ENCODE assay signal across 27 mouse cellular contexts in genomic region chr11:70463970-70464369, GRCm38 (mm10). TPM values are rescaled to one million over a fixed set of nuclear protein-coding genes. Genes with fewer than 3 reads are reported as not detected.
DNase-seq lines count a peak whose midpoint lies in the region; ATAC-seq lines count a peak whose summit lies in the region.
"Had no signal": no experiment of that assay in that cellular context is flagged by ENCODE, and none has a peak within 500 bp of the region (broad histone marks: within the 10 kb centered on the region; RNA-seq: fewer than 3 reads in every experiment).

No protein-coding gene starts in this region.

- no peak overlapping the region for H3K4me3 ChIP-seq in embryonic facial prominence, embryonic 12.5 days
- H3K4me3 ChIP-seq in embryonic facial prominence, embryonic 10.5 days: no peak overlapping the region
- no peak overlapping the region for H3K4me3 ChIP-seq in kidney, embryonic 16.5 days (ENCODE audit: low read length)
- no peak overlapping the region for H3K4me3 ChIP-seq in liver, embryonic 12.5 days
- H3K4me3 ChIP-seq in liver, embryonic 11.5 days (ENCODE audit: low read depth, low read length): no peak overlapping the region
- H3K4me3 ChIP-seq: embryonic facial prominence, embryonic 15.5 days; erythroblast, embryonic 14.5 days; forebrain, embryonic 10.5 days; forebrain, embryonic 12.5 days had no signal

- DNase-seq in embryonic facial prominence, embryonic 10.5 days (ENCODE audit: low spot score): no peak
- DNase-seq in kidney, adult 18-20 months: no peak
- no peak for DNase-seq in liver, embryonic 11.5 days (ENCODE audit: low spot score)
- DNase-seq: adrenal gland, adult 8-10 months; adrenal gland, postnatal 14 days; adrenal gland, postnatal 36 days; B cell, adult 2 months; cerebellum, adult 11-12 months; cerebellum, adult 2 months; cerebellum, adult 9-10 months; cerebellum, postnatal 10 days; cerebellum, postnatal 25 days had no signal

- WGBS in embryonic facial prominence, embryonic 12.5 days: 77% methylated on average over 5 of the region's 5 CpGs
- 68% methylated on average over 5 of the region's 5 CpGs for WGBS in embryonic facial prominence, embryonic 10.5 days
- 73% methylated on average over 5 of the region's 5 CpGs for WGBS in kidney, embryonic 16.5 days
- WGBS in liver, embryonic 12.5 days (ENCODE audit: insufficient replicate concordance): 56% methylated on average over 5 of the region's 5 CpGs
- WGBS in liver, embryonic 11.5 days: 76% methylated on average over 5 of the region's 5 CpGs

- peaks cover 67% of the 10 kb centered on the region for H3K27me3 ChIP-seq in embryonic facial prominence, embryonic 12.5 days
- peaks cover 91% of the 10 kb centered on the region for H3K27me3 ChIP-seq in embryonic facial prominence, embryonic 10.5 days (replicated peaks; ENCODE audit: low read depth, poor library complexity, severe bottlenecking)
- H3K27me3 ChIP-seq in kidney, embryonic 16.5 days (ENCODE audit: insufficient read depth, low read length): peaks cover 25% of the 10 kb centered on the region; the same call in 1 of the 2 replicates
- peaks cover 90% of the 10 kb centered on the region for H3K27me3 ChIP-seq in liver, embryonic 12.5 days (replicated peaks)
- peaks cover 67% of the 10 kb centered on the region for H3K27me3 ChIP-seq in liver, embryonic 11.5 days (replicated peaks; ENCODE audit: control insufficient read depth, insufficient read depth, low read length)
- H3K27me3 ChIP-seq: CH12.LX, Patski had no signal

- H3K4me1 ChIP-seq in embryonic facial prominence, embryonic 12.5 days: peaks cover 7% of the 10 kb centered on the region; the same call in 1 of the 2 replicates
- H3K4me1 ChIP-seq in embryonic facial prominence, embryonic 10.5 days: peaks cover 29% of the 10 kb centered on the region
- H3K4me1 ChIP-seq in kidney, embryonic 16.5 days (ENCODE audit: insufficient read depth, low read length): peaks cover 20% of the 10 kb centered on the region
- H3K4me1 ChIP-seq in liver, embryonic 12.5 days: peaks cover 19% of the 10 kb centered on the region
- H3K4me1 ChIP-seq in liver, embryonic 11.5 days (replicated peaks; ENCODE audit: control insufficient read depth, insufficient read depth, low read length): peaks cover 2% of the 10 kb centered on the region; the same call in 1 of the 2 replicates

- H3K4me2 ChIP-seq in embryonic facial prominence, embryonic 12.5 days (replicated peaks): no peak overlapping the region
- no peak overlapping the region for H3K4me2 ChIP-seq in kidney, embryonic 16.5 days (replicated peaks; ENCODE audit: low read depth, low read length)
- no peak overlapping the region for H3K4me2 ChIP-seq in liver, embryonic 12.5 days
- no peak overlapping the region for H3K4me2 ChIP-seq in liver, embryonic 11.5 days
- H3K4me2 ChIP-seq: embryonic facial prominence, embryonic 15.5 days; forebrain, embryonic 12.5 days had no signal

- peak overlapping the region; percentile 4; the same call in 1 of the 2 replicates for H3K9ac ChIP-seq in embryonic facial prominence, embryonic 12.5 days
- no peak overlapping the region for H3K9ac ChIP-seq in kidney, embryonic 16.5 days (replicated peaks; ENCODE audit: low read length)
- H3K9ac ChIP-seq in liver, embryonic 12.5 days: no peak overlapping the region
- no peak overlapping the region for H3K9ac ChIP-seq in liver, embryonic 11.5 days (ENCODE audit: low read depth, low read length)
- H3K9ac ChIP-seq: embryonic facial prominence, embryonic 15.5 days; forebrain, embryonic 12.5 days had no signal

- no peaks in the 10 kb centered on the region for H3K9me3 ChIP-seq in embryonic facial prominence, embryonic 12.5 days
- no peaks in the 10 kb centered on the region for H3K9me3 ChIP-seq in embryonic facial prominence, embryonic 10.5 days
- H3K9me3 ChIP-seq in kidney, embryonic 16.5 days (ENCODE audit: low read length): 0 out of 2 replicates have a peak, but pooled peaks cover 5% of the 10 kb centered on the region
- 0 out of 2 replicates have a peak, but pooled peaks cover 3% of the 10 kb centered on the region for H3K9me3 ChIP-seq in liver, embryonic 12.5 days (replicated peaks)
- no peaks in the 10 kb centered on the region; the same call in 1 of the 2 replicates for H3K9me3 ChIP-seq in liver, embryonic 11.5 days (ENCODE audit: control insufficient read depth, low read length)
- H3K9me3 ChIP-seq: embryonic facial prominence, embryonic 15.5 days; forebrain, embryonic 10.5 days; forebrain, embryonic 12.5 days; G1E had no signal

- H3K36me3 ChIP-seq in embryonic facial prominence, embryonic 12.5 days: no peaks in the 10 kb centered on the region
- no peaks in the 10 kb centered on the region for H3K36me3 ChIP-seq in embryonic facial prominence, embryonic 10.5 days (replicated peaks)
- no peaks in the 10 kb centered on the region for H3K36me3 ChIP-seq in kidney, embryonic 16.5 days (ENCODE audit: insufficient read depth, low read length)
- H3K36me3 ChIP-seq in liver, embryonic 12.5 days: no peaks in the 10 kb centered on the region
- H3K36me3 ChIP-seq in liver, embryonic 11.5 days (ENCODE audit: control insufficient read depth, insufficient read depth, low read length): no peaks in the 10 kb centered on the region
- H3K36me3 ChIP-seq: embryonic facial prominence, embryonic 15.5 days; forebrain, embryonic 10.5 days; forebrain, embryonic 12.5 days; G1E had no signal

- H3K27ac ChIP-seq in embryonic facial prominence, embryonic 12.5 days: no peak overlapping the region
- no peak overlapping the region for H3K27ac ChIP-seq in embryonic facial prominence, embryonic 10.5 days (replicated peaks)
- no peak overlapping the region for H3K27ac ChIP-seq in kidney, embryonic 16.5 days (ENCODE audit: low read length)
- no peak overlapping the region for H3K27ac ChIP-seq in liver, embryonic 12.5 days
- no peak overlapping the region for H3K27ac ChIP-seq in liver, embryonic 11.5 days (ENCODE audit: low read depth, low read length)
- H3K27ac ChIP-seq: embryonic facial prominence, embryonic 15.5 days; forebrain, embryonic 10.5 days; forebrain, embryonic 12.5 days had no signal

- no peak for ATAC-seq in embryonic facial prominence, embryonic 12.5 days (ENCODE audit: insufficient number of reproducible peaks, insufficient read depth, low FRiP score, low TSS enrichment)
- 0 out of 2 replicates have a peak, but pooled peaks have one; percentile 25 for ATAC-seq in kidney, embryonic 16.5 days (ENCODE audit: low FRiP score, low TSS enrichment)
- peak; percentile 40; the same call in 1 of the 2 replicates for ATAC-seq in liver, embryonic 12.5 days
- no peak for ATAC-seq in liver, embryonic 11.5 days (replicated peaks; ENCODE audit: low FRiP score)
- ATAC-seq: activated CD4-positive, CD25-positive, alpha-beta regulatory T cell, adult 4 months; CD4-positive, CD25-positive, alpha-beta regulatory T cell, adult 4 months; forebrain, embryonic 14.5 days; forebrain, embryonic 16.5 days; Patski had no signal

RNA-seq across cellular contexts. Expression of gene Cxcl16, which starts 4.2 kb away (rescaled TPM):
- polyA plus RNA-seq in embryonic facial prominence, embryonic 12.5 days (2016; fragmentation: Nextera tagmentation; extraction: Ambion mirVana): 1.4 and 2.2 TPM in 2 replicates
- 0.39 and 0.65 TPM in 2 replicates for polyA plus RNA-seq in embryonic facial prominence, embryonic 10.5 days (2016; fragmentation: Nextera tagmentation; extraction: Ambion mirVana)
- 9.1 and 9.7 TPM in 2 replicates for polyA plus RNA-seq in kidney, embryonic 16.5 days (2015; fragmentation: Nextera tagmentation; extraction: Ambion mirVana)
- 0.87 and 1.1 TPM in 2 replicates for polyA plus RNA-seq in liver, embryonic 12.5 days (2016; fragmentation: Nextera tagmentation; extraction: Ambion mirVana)
- polyA plus RNA-seq in liver, embryonic 11.5 days (2014; fragmentation: Nextera tagmentation; extraction: Ambion mirVana): 0.91 and 1.6 TPM in 2 replicates
- polyA plus RNA-seq: erythroblast, embryonic 14.5 days; G1E had no signal

RNA-seq across cellular contexts. Expression of gene Zmynd15, which starts 4.7 kb away (rescaled TPM):
- 0.27 and 0.46 TPM in 2 replicates for polyA plus RNA-seq in embryonic facial prominence, embryonic 12.5 days (2016; fragmentation: Nextera tagmentation; extraction: Ambion mirVana)
- polyA plus RNA-seq in embryonic facial prominence, embryonic 10.5 days (2016; fragmentation: Nextera tagmentation; extraction: Ambion mirVana): 0.16 and 0.45 TPM in 2 replicates
- polyA plus RNA-seq in kidney, embryonic 16.5 days (2015; fragmentation: Nextera tagmentation; extraction: Ambion mirVana): 1.4 and 1.5 TPM in 2 replicates
- polyA plus RNA-seq in liver, embryonic 12.5 days (2016; fragmentation: Nextera tagmentation; extraction: Ambion mirVana): 0.12 and 0.23 TPM in 2 replicates
- polyA plus RNA-seq in liver, embryonic 11.5 days (2014; fragmentation: Nextera tagmentation; extraction: Ambion mirVana): 0.19 and 0.58 TPM in 2 replicates
- polyA plus RNA-seq: activated CD4-positive, CD25-positive, alpha-beta regulatory T cell, adult 4 months; CD4-positive, CD25-positive, alpha-beta regulatory T cell, adult 4 months; erythroblast, embryonic 14.5 days; G1E had no signal

RNA-seq across cellular contexts. Expression of gene Med11, which starts 12.3 kb away (rescaled TPM):
- polyA plus RNA-seq in embryonic facial prominence, embryonic 12.5 days (2016; fragmentation: Nextera tagmentation; extraction: Ambion mirVana): 41.4 and 44.5 TPM in 2 replicates
- 44.1 TPM in 2 replicates for polyA plus RNA-seq in embryonic facial prominence, embryonic 10.5 days (2016; fragmentation: Nextera tagmentation; extraction: Ambion mirVana)
- polyA plus RNA-seq in kidney, embryonic 16.5 days (2015; fragmentation: Nextera tagmentation; extraction: Ambion mirVana): 43.9 and 46.3 TPM in 2 replicates
- polyA plus RNA-seq in liver, embryonic 12.5 days (2016; fragmentation: Nextera tagmentation; extraction: Ambion mirVana): 19.7 and 21.7 TPM in 2 replicates
- polyA plus RNA-seq in liver, embryonic 11.5 days (2014; fragmentation: Nextera tagmentation; extraction: Ambion mirVana): 33.8 and 36.2 TPM in 2 replicates

RNA-seq across cellular contexts. Expression of gene Arrb2, which starts 31.5 kb away (rescaled TPM):
- 21.7 and 23.7 TPM in 2 replicates for polyA plus RNA-seq in embryonic facial prominence, embryonic 12.5 days (2016; fragmentation: Nextera tagmentation; extraction: Ambion mirVana)
- polyA plus RNA-seq in embryonic facial prominence, embryonic 10.5 days (2016; fragmentation: Nextera tagmentation; extraction: Ambion mirVana): 28.4 and 29.4 TPM in 2 replicates
- polyA plus RNA-seq in kidney, embryonic 16.5 days (2015; fragmentation: Nextera tagmentation; extraction: Ambion mirVana): 15.3 and 19.0 TPM in 2 replicates
- 17.9 and 22.5 TPM in 2 replicates for polyA plus RNA-seq in liver, embryonic 12.5 days (2016; fragmentation: Nextera tagmentation; extraction: Ambion mirVana)
- 31.5 and 35.9 TPM in 2 replicates for polyA plus RNA-seq in liver, embryonic 11.5 days (2014; fragmentation: Nextera tagmentation; extraction: Ambion mirVana)

RNA-seq across cellular contexts. Expression of gene Tm4sf5, which starts 41.1 kb away (rescaled TPM):
- polyA plus RNA-seq in embryonic facial prominence, embryonic 12.5 days (2016; fragmentation: Nextera tagmentation; extraction: Ambion mirVana): 0.32 TPM in 1 of 2 replicates, not detected in the other
- polyA plus RNA-seq in embryonic facial prominence, embryonic 10.5 days (2016; fragmentation: Nextera tagmentation; extraction: Ambion mirVana): 0.35 and 0.77 TPM in 2 replicates
- 0.69 and 0.80 TPM in 2 replicates for polyA plus RNA-seq in kidney, embryonic 16.5 days (2015; fragmentation: Nextera tagmentation; extraction: Ambion mirVana)
- 2.8 and 2.9 TPM in 2 replicates for polyA plus RNA-seq in liver, embryonic 12.5 days (2016; fragmentation: Nextera tagmentation; extraction: Ambion mirVana)
- polyA plus RNA-seq in liver, embryonic 11.5 days (2014; fragmentation: Nextera tagmentation; extraction: Ambion mirVana): 5.5 TPM in 2 replicates
- polyA plus RNA-seq: embryonic facial prominence, embryonic 11.5 days; embryonic facial prominence, embryonic 15.5 days; erythroblast, embryonic 14.5 days; G1E had no signal

Comparison
In these comparisons a context has a peak if more than half of its experiments do, and no peak if none do; other contexts are left out.
1. ATAC-seq: peak in kidney, embryonic 16.5 days (single experiment) and liver, embryonic 12.5 days (single experiment); none in embryonic facial prominence, embryonic 12.5 days (single experiment) and liver, embryonic 11.5 days (single experiment).